Mouse (Mus musculus): ENCODE measurements around the gene Tnfrsf1b. TPM values are rescaled to one million over a fixed set of nuclear protein-coding genes. Genes with fewer than 3 reads are reported as not detected.
A peak's percentile ranks its signal among the peaks of the same experiment; 100 is the strongest.

The Tnfrsf1b gene
- polyA plus RNA-seq, 1 experiment: 9.7 TPM

- peak overlapping the region; percentile 42 for H3K4me2 ChIP-seq (ENCODE audit: low read depth)
- H3ac ChIP-seq (ENCODE audit: control insufficient read depth, insufficient read length): no peak overlapping the region
- no peak overlapping the region for H3K4me3 ChIP-seq
- H3K36me3 ChIP-seq (ENCODE audit: control insufficient read depth, insufficient read depth): peaks cover 4% of the 10 kb centered on the region
- no peaks in the 10 kb centered on the region for H3K27me3 ChIP-seq (ENCODE audit: control insufficient read depth, insufficient read depth, insufficient read length)
- no peaks in the 10 kb centered on the region for H3K79me2 ChIP-seq (ENCODE audit: control insufficient read depth, insufficient read depth)
- no peak for TF ChIP-seq TCF12 (IDR thresholded peaks at IDR 0.05; ENCODE audit: insufficient read depth, poor library complexity, severe bottlenecking)
- peak; percentile 86; the same call in 1 of the 2 replicates for TF ChIP-seq CEBPB (IDR thresholded peaks at IDR 0.05; ENCODE audit: insufficient read depth, poor library complexity, severe bottlenecking)
- TF ChIP-seq SRF (IDR thresholded peaks at IDR 0.05; ENCODE audit: control insufficient read depth, insufficient read length, low read depth): no peak
- TF ChIP-seq TCF3 (IDR thresholded peaks at IDR 0.05; ENCODE audit: insufficient read length, low read depth): no peak
- TF ChIP-seq E2F4 (IDR thresholded peaks at IDR 0.05; ENCODE audit: insufficient read depth): no peak
- no peak for TF ChIP-seq USF1 (IDR thresholded peaks at IDR 0.05; ENCODE audit: low read depth)
- no peak for TF ChIP-seq MAX (IDR thresholded peaks at IDR 0.05; ENCODE audit: low read depth)
- no peak for TF ChIP-seq POLR2AphosphoS2 (IDR thresholded peaks at IDR 0.05; ENCODE audit: insufficient read length, low read depth)
- TF ChIP-seq MYOG (IDR thresholded peaks at IDR 0.05; ENCODE audit: control insufficient read depth in 1 of 3, insufficient read depth in 1 of 3, insufficient read length in 2 of 3, low read depth in 2 of 3): peak in 1 of 3 experiments; percentile 57
- no peak for TF ChIP-seq POLR2A (IDR thresholded peaks at IDR 0.05; ENCODE audit: insufficient read length, low read depth)
- TF ChIP-seq REST (IDR thresholded peaks at IDR 0.05; ENCODE audit: insufficient read depth, insufficient read length): no peak
- peak in 1 of 3 experiments; percentile 13 for TF ChIP-seq MYOD1 (IDR thresholded peaks at IDR 0.05; ENCODE audit: control insufficient read depth in 1 of 3, insufficient read length in 2 of 3, low read depth in 2 of 3)
Observed at GRCm38 (mm10) chr4:145214786-145215174, 31.9 kb downstream of the Tnfrsf1b start.

GRCm38 (mm10) chr4:145213999-145214785, 32.5 kb downstream of the Tnfrsf1b start:
- Histone ChIP-seq H3K4me3 (no peak overlapping the region), H3K4me2 (ENCODE audit: low read depth) (peak overlapping the region; percentile 42)
- TF ChIP-seq USF1 (IDR thresholded peaks at IDR 0.05; ENCODE audit: low read depth) (no peak), TCF3 (IDR thresholded peaks at IDR 0.05; ENCODE audit: insufficient read length, low read depth) (no peak), E2F4 (IDR thresholded peaks at IDR 0.05; ENCODE audit: insufficient read depth) (no peak), SRF (IDR thresholded peaks at IDR 0.05; ENCODE audit: control insufficient read depth, insufficient read length, low read depth) (no peak), MYOD1 (IDR thresholded peaks at IDR 0.05; ENCODE audit: control insufficient read depth in 1 of 3, insufficient read length in 2 of 3, low read depth in 2 of 3) (no peak), TCF12 (IDR thresholded peaks at IDR 0.05; ENCODE audit: insufficient read depth, poor library complexity, severe bottlenecking) (no peak), POLR2AphosphoS2 (IDR thresholded peaks at IDR 0.05; ENCODE audit: insufficient read length, low read depth) (no peak), POLR2A (IDR thresholded peaks at IDR 0.05; ENCODE audit: insufficient read length, low read depth) (no peak), CEBPB (IDR thresholded peaks at IDR 0.05; ENCODE audit: insufficient read depth, poor library complexity, severe bottlenecking) (no peak), MAX (IDR thresholded peaks at IDR 0.05; ENCODE audit: low read depth) (no peak), REST (IDR thresholded peaks at IDR 0.05; ENCODE audit: insufficient read depth, insufficient read length) (no peak), MYOG (IDR thresholded peaks at IDR 0.05; ENCODE audit: control insufficient read depth in 1 of 3, insufficient read depth in 1 of 3, insufficient read length in 2 of 3, low read depth in 2 of 3) (no peak)

GRCm38 (mm10) chr4:145211076-145211475, 35.6 kb downstream of the Tnfrsf1b start:
- Histone ChIP-seq H3K4me2 (ENCODE audit: low read depth) (no peak overlapping the region), H3K4me3 (no peak overlapping the region), H3ac (ENCODE audit: control insufficient read depth, insufficient read length) (no peak overlapping the region), H3K27me3 (ENCODE audit: control insufficient read depth, insufficient read depth, insufficient read length) (no peaks in the 10 kb centered on the region), H3K79me2 (ENCODE audit: control insufficient read depth, insufficient read depth) (no peaks in the 10 kb centered on the region), H3K36me3 (ENCODE audit: control insufficient read depth, insufficient read depth) (no peaks in the 10 kb centered on the region)
- no peak for TF ChIP-seq POLR2A (IDR thresholded peaks at IDR 0.05; ENCODE audit: insufficient read length, low read depth)
- TF ChIP-seq CEBPB (IDR thresholded peaks at IDR 0.05; ENCODE audit: insufficient read depth, poor library complexity, severe bottlenecking): no peak
- TF ChIP-seq MYOG (IDR thresholded peaks at IDR 0.05; ENCODE audit: control insufficient read depth in 1 of 3, insufficient read depth in 1 of 3, insufficient read length in 2 of 3, low read depth in 2 of 3): no peak
- TF ChIP-seq USF1 (IDR thresholded peaks at IDR 0.05; ENCODE audit: low read depth): no peak

More at GRCm38 (mm10) chr4:145213999-145214785, 32.5 kb downstream of the Tnfrsf1b start:
- H3K79me2 ChIP-seq (ENCODE audit: control insufficient read depth, insufficient read depth): no peaks in the 10 kb centered on the region
- no peaks in the 10 kb centered on the region for H3K27me3 ChIP-seq (ENCODE audit: control insufficient read depth, insufficient read depth, insufficient read length)
- H3K36me3 ChIP-seq (ENCODE audit: control insufficient read depth, insufficient read depth): peaks cover 2% of the 10 kb centered on the region
- no peak overlapping the region for H3ac ChIP-seq (ENCODE audit: control insufficient read depth, insufficient read length)

- no peaks in the 10 kb centered on the region for H3K27me3 ChIP-seq (ENCODE audit: control insufficient read depth, insufficient read depth, insufficient read length)
Observed at GRCm38 (mm10) chr4:145210564-145210963, 36.1 kb downstream of the Tnfrsf1b start.

GRCm38 (mm10) chr4:145209690-145210088, 37.0 kb downstream of the Tnfrsf1b start:
- Histone ChIP-seq H3K4me2 (ENCODE audit: low read depth) (peak overlapping the region; percentile 42), H3ac (ENCODE audit: control insufficient read depth, insufficient read length) (no peak overlapping the region), H3K36me3 (ENCODE audit: control insufficient read depth, insufficient read depth) (no peaks in the 10 kb centered on the region), H3K4me3 (no peak overlapping the region), H3K79me2 (ENCODE audit: control insufficient read depth, insufficient read depth) (no peaks in the 10 kb centered on the region), H3K27me3 (ENCODE audit: control insufficient read depth, insufficient read depth, insufficient read length) (no peaks in the 10 kb centered on the region)
- TF ChIP-seq POLR2A (IDR thresholded peaks at IDR 0.05; ENCODE audit: insufficient read length, low read depth) (no peak), REST (IDR thresholded peaks at IDR 0.05; ENCODE audit: insufficient read depth, insufficient read length) (no peak), TCF3 (IDR thresholded peaks at IDR 0.05; ENCODE audit: insufficient read length, low read depth) (no peak), MAX (IDR thresholded peaks at IDR 0.05; ENCODE audit: low read depth) (no peak), MYOG (IDR thresholded peaks at IDR 0.05; ENCODE audit: control insufficient read depth in 1 of 3, insufficient read depth in 1 of 3, insufficient read length in 2 of 3, low read depth in 2 of 3) (no peak), MYOD1 (IDR thresholded peaks at IDR 0.05; ENCODE audit: control insufficient read depth in 1 of 3, insufficient read length in 2 of 3, low read depth in 2 of 3) (no peak), USF1 (IDR thresholded peaks at IDR 0.05; ENCODE audit: low read depth) (no peak), E2F4 (IDR thresholded peaks at IDR 0.05; ENCODE audit: insufficient read depth) (no peak), CEBPB (IDR thresholded peaks at IDR 0.05; ENCODE audit: insufficient read depth, poor library complexity, severe bottlenecking) (no peak)

More at GRCm38 (mm10) chr4:145210564-145210963, 36.1 kb downstream of the Tnfrsf1b start:
- Histone ChIP-seq H3K79me2 (ENCODE audit: control insufficient read depth, insufficient read depth) (no peaks in the 10 kb centered on the region), H3K4me2 (ENCODE audit: low read depth) (no peak overlapping the region), H3K36me3 (ENCODE audit: control insufficient read depth, insufficient read depth) (no peaks in the 10 kb centered on the region), H3ac (ENCODE audit: control insufficient read depth, insufficient read length) (no peak overlapping the region), H3K4me3 (no peak overlapping the region)
- TF ChIP-seq TCF3 (IDR thresholded peaks at IDR 0.05; ENCODE audit: insufficient read length, low read depth) (no peak), TCF12 (IDR thresholded peaks at IDR 0.05; ENCODE audit: insufficient read depth, poor library complexity, severe bottlenecking) (no peak)
